Mouse (Mus musculus) midbrain, postnatal 0 days (tissue): ENCODE results near the gene Gm12166. TPM values are rescaled to one million over a fixed set of nuclear protein-coding genes. Genes with fewer than 3 reads are reported as not detected.

Experiments used
- ATAC-seq: fragments of 200-750 bp; cut with Nextera tagmentation; 2 replicates; pipeline ENCODE4 v1.8.0; 2017; ENCODE audit warnings: moderate number of reproducible peaks, mild to moderate bottlenecking, moderate TSS enrichment, moderate library complexity; ENCODE audit not compliant: low FRiP score
- DNase-seq: peaks from one replicate; pipeline ENCODE4 v3.0.0-alpha.2; 2015; ENCODE audit warnings: low spot score
- H3K27ac ChIP-seq: fragments of 300-500 bp; sonication (generic); 2 replicates; pipeline ENCODE4 v1.5.1; 2014; ENCODE audit warnings: low read depth, mild to moderate bottlenecking, low read length, mixed read lengths
- H3K27me3 ChIP-seq: fragments of 300-500 bp; sonication (generic); 2 replicates; pipeline ENCODE4 v1.6.1; 2014; ENCODE audit warnings: low read length, control low read depth, mixed read lengths; ENCODE audit not compliant: insufficient read depth
- H3K36me3 ChIP-seq: fragments of 300-500 bp; sonication (generic); 2 replicates; pipeline ENCODE4 v1.6.1; 2014; ENCODE audit warnings: low read length, control low read depth, mixed read lengths; ENCODE audit not compliant: insufficient read depth
- H3K4me1 ChIP-seq: fragments of 300-500 bp; sonication (generic); 2 replicates; pipeline ENCODE4 v1.6.1; 2014; ENCODE audit warnings: mild to moderate bottlenecking, control low read depth, antibody characterized with exemption, low read length, mixed read lengths; ENCODE audit not compliant: insufficient read depth
- H3K4me2 ChIP-seq: fragments of 300-500 bp; sonication (generic); 2 replicates; pipeline ENCODE4 v1.6.1; 2014; ENCODE audit warnings: low read depth, mild to moderate bottlenecking, low read length, mixed read lengths; ENCODE audit not compliant: poor library complexity, severe bottlenecking
- H3K4me3 ChIP-seq: fragments of 300-500 bp; sonication (generic); 2 replicates; pipeline ENCODE4 v1.5.1; 2014; ENCODE audit warnings: low read depth, mild to moderate bottlenecking, low read length, moderate library complexity
- H3K9ac ChIP-seq: fragments of 300-500 bp; sonication (generic); replicated peaks from 2 replicates; pipeline ENCODE4 v1.6.1; 2014; ENCODE audit warnings: mild to moderate bottlenecking, low read length, moderate library complexity, mixed read lengths; ENCODE audit not compliant: poor library complexity, severe bottlenecking
- H3K9me3 ChIP-seq: fragments of 300-500 bp; sonication (generic); 2 replicates; pipeline ENCODE4 v1.6.1; 2016; ENCODE audit warnings: low read length, control low read depth
- CTCF ChIP-seq: IDR thresholded peaks from 2 replicates; pipeline ENCODE4 v1.5.1; 2016; ENCODE audit warnings: antibody characterized with exemption, mild to moderate bottlenecking
- WGBS: fragments of 180-500 bp; shearing (Covaris S2); extraction: QIAGEN DNeasy Blood & Tissue Kit; methylation state at CpG from one replicate; pipeline ENCODE4 v1.1.7; 2014; 5-methylcytosine and 5-hydroxymethylcytosine counted together
- polyA plus RNA-seq: library from polyadenylated mRNA; unstranded; fragments of >200 nt; fragmentation: Nextera tagmentation; extraction: Ambion mirVana; gene quantifications from 2 replicates; pipeline ENCODE4 v1.2.1, GENCODE M21; 2015
- total RNA-seq: library from RNA; depleted of rRNA; stranded (reverse); fragments of >200 nt; gene quantifications from 2 replicates; pipeline ENCODE4 v1.2.3, GENCODE M21; 2014

The Gm12166 gene
- total and polyA plus RNA-seq, 2 experiments from 2014 or later, result 8.3 to 8.7 TPM

GRCm38 (mm10) chr11:46090951-46091667 is 39.0 kb upstream of the Gm12166 start:
- 73% methylated on average over 10 of the region's 10 CpGs for WGBS
- no peak for ATAC-seq
- Histone ChIP-seq H3K27ac (no peak overlapping the region), H3K4me3 (no peak overlapping the region), H3K9ac (no peak overlapping the region), H3K4me2 (no peak overlapping the region), H3K36me3 (peaks cover 13% of the 10 kb centered on the region; the same call in 1 of the 2 replicates), H3K27me3 (no peaks in the 10 kb centered on the region), H3K4me1 (no peaks in the 10 kb centered on the region), H3K9me3 (no peaks in the 10 kb centered on the region)
- no peak for TF ChIP-seq CTCF
- no peak for DNase-seq

- no peak overlapping the region for H3K4me2 ChIP-seq
- ATAC-seq, result no peak
- no peak overlapping the region for H3K27ac ChIP-seq
- H3K9me3 ChIP-seq, result no peaks in the 10 kb centered on the region
- DNase-seq, result no peak
- no peak overlapping the region for H3K9ac ChIP-seq
- no peak overlapping the region for H3K4me3 ChIP-seq
- WGBS, result 91% methylated on average over 10 of the region's 10 CpGs
- no peaks in the 10 kb centered on the region for H3K27me3 ChIP-seq
- peaks cover 7% of the 10 kb centered on the region; the same call in 1 of the 2 replicates for H3K36me3 ChIP-seq
- no peaks in the 10 kb centered on the region for H3K4me1 ChIP-seq
- TF ChIP-seq CTCF, result no peak
Observed at GRCm38 (mm10) chr11:46090036-46090725, 38.1 kb upstream of the Gm12166 start.

GRCm38 (mm10) chr11:46089081-46089713 is 37.1 kb upstream of the Gm12166 start:
- H3K4me1 ChIP-seq, result no peaks in the 10 kb centered on the region
- DNase-seq (no peak), ATAC-seq (no peak)
- H3K4me2 ChIP-seq, result no peak overlapping the region
- no peaks in the 10 kb centered on the region for H3K9me3 ChIP-seq
- TF ChIP-seq CTCF, result no peak
- no peaks in the 10 kb centered on the region for H3K27me3 ChIP-seq
- no peak overlapping the region for H3K9ac ChIP-seq
- no peak overlapping the region for H3K27ac ChIP-seq
- 86% methylated on average over 4 of the region's 4 CpGs for WGBS
- no peak overlapping the region for H3K4me3 ChIP-seq
- 0 out of 2 replicates have a peak, but pooled peaks cover 3% of the 10 kb centered on the region for H3K36me3 ChIP-seq

- no peaks in the 10 kb centered on the region for H3K36me3 ChIP-seq
- no peak overlapping the region for H3K27ac ChIP-seq
- no peak for DNase-seq
- no peak for TF ChIP-seq CTCF
- no peak overlapping the region for H3K4me3 ChIP-seq
- H3K4me1 ChIP-seq, result no peaks in the 10 kb centered on the region
- no peak for ATAC-seq
- H3K27me3 ChIP-seq, result no peaks in the 10 kb centered on the region
- no peak overlapping the region for H3K9ac ChIP-seq
- no peak overlapping the region for H3K4me2 ChIP-seq
- 75% methylated on average over 3 of the region's 3 CpGs for WGBS
- no peaks in the 10 kb centered on the region for H3K9me3 ChIP-seq
Observed at GRCm38 (mm10) chr11:46086446-46086845, 34.3 kb upstream of the Gm12166 start.

GRCm38 (mm10) chr11:46085398-46086163 is 33.5 kb upstream of the Gm12166 start:
- Histone ChIP-seq H3K27me3 (no peaks in the 10 kb centered on the region), H3K9ac (no peak overlapping the region), H3K9me3 (no peaks in the 10 kb centered on the region), H3K36me3 (no peaks in the 10 kb centered on the region), H3K4me2 (no peak overlapping the region), H3K4me1 (no peaks in the 10 kb centered on the region), H3K27ac (no peak overlapping the region), H3K4me3 (no peak overlapping the region)
- DNase-seq (no peak), ATAC-seq (no peak)
- no peak for TF ChIP-seq CTCF
- 93% methylated on average over 10 of the region's 10 CpGs for WGBS
